Mouse (Mus musculus): ENCODE results near the gene Macc1.

DNA sequence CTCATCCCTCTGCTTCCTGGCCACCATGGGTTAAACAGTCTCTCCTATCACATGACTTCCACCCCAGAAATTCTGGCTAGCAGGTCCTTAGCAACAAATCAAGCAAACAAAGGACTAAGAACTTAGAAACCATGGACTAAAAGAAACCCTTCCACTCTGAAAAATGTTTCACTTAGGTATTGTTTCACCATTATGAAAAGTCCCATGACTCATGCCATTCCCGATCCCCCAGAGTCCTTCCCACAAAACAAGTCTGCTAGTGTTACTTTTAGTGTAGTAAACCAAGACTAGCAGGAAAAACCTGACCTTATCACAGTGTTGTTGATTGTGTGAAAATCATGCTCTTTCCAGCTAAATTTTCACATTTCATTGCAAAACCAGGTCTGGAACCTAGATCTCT lies 51.0 kb downstream of the Macc1 start:
- TF ChIP-seq CTCF (IDR thresholded peaks at IDR 0.05; ENCODE audit: low read depth, low read length) (no peak), POLR2A (IDR thresholded peaks at IDR 0.05; ENCODE audit: borderline replicate concordance, low read depth, low read length) (no peak)
